Mouse (Mus musculus): ENCODE data around the gene Tubb2b. TPM values are rescaled to one million over a fixed set of nuclear protein-coding genes. Genes with fewer than 3 reads are reported as not detected.
A peak's percentile ranks its signal among the peaks of the same experiment; 100 is the strongest.

Gene Tubb2b
- polyA plus RNA-seq (2015; fragmentation: Nextera tagmentation; extraction: Ambion mirVana) = 34.5 and 37.3 TPM in 2 replicates

DNA sequence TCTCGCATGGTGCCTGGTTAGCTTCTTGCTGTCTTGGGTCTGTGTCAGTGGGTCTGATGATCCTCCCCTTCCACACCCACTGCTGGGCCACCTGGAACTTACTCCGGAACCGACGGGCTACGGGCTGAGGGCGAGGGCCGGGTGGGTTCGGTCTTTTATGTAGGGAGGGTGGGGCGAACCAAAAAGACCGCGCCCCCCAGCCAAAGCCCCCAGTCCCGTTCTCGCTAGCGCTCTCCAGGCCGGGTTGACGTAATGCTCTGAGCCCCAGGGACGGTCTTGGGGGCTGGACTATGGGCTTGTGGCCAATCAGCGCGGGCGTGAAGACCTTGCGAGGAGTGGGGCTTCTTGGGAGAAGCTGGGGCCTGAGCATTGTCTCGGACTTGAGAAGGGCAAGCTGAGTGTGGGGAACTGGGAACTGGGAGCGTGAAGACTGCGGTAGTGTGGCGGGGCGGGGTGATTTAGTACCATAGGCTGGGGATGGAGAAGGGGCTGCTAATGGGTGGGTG, at the start of gene Tubb2b:
Gene Tubb2b, minus strand, starts transcription at position 241 of the 506 bp plus-strand sequence.
- DNase-seq (ENCODE audit: low spot score) = peak; percentile 90

GRCm38 (mm10) chr13:34174025-34174424, 43.8 kb upstream of the Tubb2b start:
- no peak for DNase-seq (ENCODE audit: low spot score)

GRCm38 (mm10) chr13:34163304-34163975, 33.2 kb upstream of the Tubb2b start:
- no peak for DNase-seq (ENCODE audit: low spot score)

DNA sequence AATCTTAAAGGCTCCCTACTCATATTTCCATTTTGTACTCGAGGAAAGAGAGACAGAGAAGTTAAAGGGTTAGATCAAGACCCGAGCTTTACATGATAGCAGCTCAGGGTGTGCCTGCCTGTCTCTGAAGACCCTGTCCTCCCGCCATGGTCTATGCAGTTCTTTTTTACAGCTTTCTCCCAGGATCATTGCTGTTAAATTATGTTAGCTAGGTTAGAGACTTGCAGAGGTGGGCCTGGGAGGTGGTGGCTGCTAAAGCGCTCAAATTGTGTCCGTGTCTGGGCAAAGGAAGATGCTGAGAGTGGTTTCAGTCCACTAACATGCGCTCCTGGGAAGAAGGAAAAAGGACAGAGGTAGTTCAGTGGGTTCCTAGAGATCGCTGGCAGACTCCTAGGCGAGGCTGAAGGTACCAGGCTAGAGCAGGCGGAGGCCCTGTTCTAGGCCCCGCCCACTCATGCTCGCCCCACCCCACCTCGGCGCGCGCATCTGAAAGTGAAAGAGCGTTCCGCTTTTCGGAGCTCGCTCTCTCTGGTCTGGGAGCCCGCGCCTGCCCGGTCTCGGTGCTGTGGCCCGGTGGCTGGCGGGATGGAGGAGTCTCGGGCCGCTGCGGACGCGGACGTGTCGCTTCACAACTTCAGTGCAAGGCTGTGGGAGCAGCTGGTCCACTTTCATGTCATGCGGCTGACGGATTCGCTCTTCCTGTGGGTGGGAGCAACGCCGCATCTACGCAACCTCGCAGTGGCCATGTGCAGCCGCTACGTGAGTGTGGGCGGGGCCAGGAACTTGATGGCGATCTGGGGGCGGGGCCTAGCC, 32.4 kb upstream of the Tubb2b start, which contains the start of gene Psmg4:
Gene Psmg4, plus strand, starts transcription at position 474 of the 813 bp plus-strand sequence.
- DNase-seq (ENCODE audit: low spot score) = peak; percentile 91

DNA sequence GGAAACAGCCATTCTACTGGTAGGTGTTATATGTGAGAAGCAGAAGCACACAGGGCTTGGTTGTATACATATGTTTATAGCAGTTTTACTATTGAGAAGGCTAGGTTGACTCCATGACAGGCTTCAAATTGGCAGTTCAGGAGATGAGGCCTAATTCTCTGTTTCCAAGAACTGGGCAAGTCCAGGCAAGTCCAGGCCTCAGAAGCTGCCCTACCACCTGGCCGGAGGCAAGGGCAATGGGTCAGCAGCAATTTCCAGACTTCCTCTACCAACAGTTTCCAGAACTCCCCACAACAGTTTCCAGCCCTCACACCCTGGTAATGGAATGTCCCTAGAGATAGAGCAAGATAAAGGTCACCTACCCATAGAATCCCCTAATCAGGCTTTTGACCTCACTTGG, 29.7 kb upstream of the Tubb2b start:
- DNase-seq (ENCODE audit: low spot score) = no peak

- DNase-seq (ENCODE audit: low spot score) = no peak
Observed at GRCm38 (mm10) chr13:34157596-34158157, 27.4 kb upstream of the Tubb2b start.

DNA sequence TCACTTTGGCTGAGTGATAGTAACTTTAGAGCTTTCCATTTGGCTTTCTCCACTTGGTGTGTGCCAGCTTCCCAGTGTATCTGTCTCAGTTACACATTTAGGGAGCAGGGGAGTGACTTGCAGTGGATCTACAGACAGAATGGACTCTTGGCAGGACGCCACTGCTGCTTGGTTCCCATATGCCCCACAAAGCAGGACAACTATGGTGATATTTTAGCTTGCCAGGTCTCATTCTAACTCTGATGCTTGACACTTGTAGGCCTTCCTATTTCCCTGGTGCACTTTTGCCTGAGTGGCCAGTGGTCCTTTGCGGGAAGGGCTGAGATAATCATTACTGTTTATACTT, 26.5 kb upstream of the Tubb2b start:
- no peak for DNase-seq (ENCODE audit: low spot score)

- DNase-seq (ENCODE audit: low spot score) = no peak
Observed at GRCm38 (mm10) chr13:34156133-34156839, 26.0 kb upstream of the Tubb2b start.

GRCm38 (mm10) chr13:34154931-34155272, 24.6 kb upstream of the Tubb2b start:
- peak; percentile 77 for DNase-seq (ENCODE audit: low spot score)

DNA sequence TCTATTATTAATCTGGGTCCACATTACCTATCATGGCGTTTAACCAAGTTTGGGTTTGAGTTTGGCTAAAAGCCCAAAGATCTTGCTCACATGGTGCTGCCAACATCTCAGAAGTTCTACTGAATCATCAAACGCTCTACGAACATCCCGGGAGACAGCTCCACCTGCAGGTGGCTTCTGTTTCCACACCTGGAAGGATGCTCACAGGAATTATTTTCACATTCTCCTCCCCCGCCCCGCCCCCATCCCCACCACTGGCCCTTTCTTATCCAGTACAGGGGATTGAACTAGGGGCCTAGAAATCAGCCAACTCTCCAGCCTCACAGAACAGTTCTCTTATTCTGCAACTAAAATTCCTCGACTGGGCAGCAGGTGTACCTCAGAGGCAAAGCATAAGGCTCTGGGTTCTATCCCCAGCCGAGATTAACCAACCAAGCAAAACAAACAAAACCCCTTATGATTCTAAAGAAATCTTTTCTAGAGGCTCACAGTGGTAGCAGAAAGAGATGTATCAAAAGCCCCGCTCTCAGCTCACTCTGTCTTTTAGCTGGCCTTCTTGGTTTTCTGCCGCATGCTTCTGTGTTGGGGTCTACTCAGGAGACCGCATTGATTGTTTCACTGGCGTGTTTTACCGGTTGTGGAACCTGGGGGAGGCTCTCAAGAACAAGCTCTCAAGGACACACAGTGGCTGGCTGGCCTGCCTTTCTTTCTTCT, 24.1 kb upstream of the Tubb2b start:
- peak; percentile 89 for DNase-seq (ENCODE audit: low spot score)

DNA sequence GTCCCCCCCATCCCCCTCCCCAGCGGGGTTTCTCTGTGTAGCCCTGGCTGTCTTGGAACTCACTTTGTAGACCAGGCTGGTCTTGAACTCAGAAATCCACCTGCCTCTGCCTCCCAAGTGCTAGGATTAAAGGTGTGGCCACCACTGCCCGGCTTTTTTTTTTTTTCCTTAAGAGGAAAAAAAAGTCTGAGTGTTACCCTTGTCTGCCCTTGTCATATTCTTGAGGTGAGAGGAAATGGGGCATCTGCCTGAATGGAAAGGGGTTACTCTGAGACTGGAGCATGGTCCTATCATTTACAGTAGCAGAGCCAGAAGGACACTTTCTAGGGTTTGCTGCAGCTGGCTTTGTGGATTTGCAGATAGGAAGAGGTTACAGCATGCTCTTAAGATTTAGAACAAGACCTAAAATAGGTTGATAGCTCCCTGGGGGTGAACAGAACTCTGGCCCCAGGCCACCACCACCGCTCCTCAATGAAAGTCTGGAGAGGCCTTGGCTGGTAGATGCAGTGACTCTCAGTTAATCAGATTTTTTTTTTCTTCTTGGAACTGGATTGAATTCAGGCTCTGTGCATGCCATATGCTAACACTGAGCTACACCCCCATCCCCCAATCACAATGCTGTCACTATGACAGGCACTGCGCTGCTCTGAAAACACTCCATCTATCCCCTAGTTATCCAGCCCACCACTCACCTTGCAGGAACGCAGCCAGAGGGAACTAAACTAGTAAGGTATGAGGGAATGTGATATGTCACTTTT, 23.2 kb upstream of the Tubb2b start:
- no peak for DNase-seq (ENCODE audit: low spot score)

GRCm38 (mm10) chr13:34152695-34153094, 22.4 kb upstream of the Tubb2b start:
- no peak for DNase-seq (ENCODE audit: low spot score)

GRCm38 (mm10) chr13:34151425-34151824, 21.2 kb upstream of the Tubb2b start:
- DNase-seq (ENCODE audit: low spot score) = no peak

DNA sequence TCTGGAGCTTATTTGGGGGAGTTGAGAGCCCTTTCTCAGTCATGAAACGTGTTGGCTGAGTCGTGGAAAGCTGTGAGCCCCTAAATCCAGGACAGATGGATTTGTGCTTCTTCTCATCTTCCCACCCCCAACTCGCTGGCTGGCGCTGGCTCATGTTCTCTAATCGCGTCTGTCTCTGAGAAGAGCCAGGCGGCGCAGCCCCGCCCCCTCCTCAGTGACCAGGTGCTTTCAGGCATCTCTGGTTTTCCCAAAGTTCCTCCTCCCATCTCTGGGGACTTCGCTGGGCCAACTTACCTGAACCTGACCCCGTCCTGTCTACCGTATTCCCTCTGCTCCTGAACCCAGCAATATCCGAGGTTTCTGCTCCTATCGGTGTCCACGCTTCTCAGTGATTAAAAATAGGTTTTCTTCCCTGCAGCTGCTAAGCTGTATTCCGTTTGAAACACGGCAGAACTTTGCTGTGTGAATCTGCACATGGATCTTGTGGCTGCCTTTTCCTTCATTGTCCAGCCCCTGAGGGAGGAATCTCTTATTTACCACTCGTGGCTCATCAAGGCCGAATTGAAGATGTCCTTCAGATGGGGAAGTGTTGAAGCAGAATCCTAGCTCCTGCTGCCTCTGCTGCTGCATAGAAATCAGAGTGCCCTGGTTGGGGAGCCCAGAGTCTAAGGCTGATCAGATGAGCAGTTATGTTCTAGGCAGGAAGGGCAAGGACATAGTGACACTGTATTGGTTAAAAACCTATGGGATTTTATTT, 20.2 kb upstream of the Tubb2b start:
- no peak for DNase-seq (ENCODE audit: low spot score)

- no peak for DNase-seq (ENCODE audit: low spot score)
Observed at GRCm38 (mm10) chr13:34149463-34150176, 19.4 kb upstream of the Tubb2b start.

DNA sequence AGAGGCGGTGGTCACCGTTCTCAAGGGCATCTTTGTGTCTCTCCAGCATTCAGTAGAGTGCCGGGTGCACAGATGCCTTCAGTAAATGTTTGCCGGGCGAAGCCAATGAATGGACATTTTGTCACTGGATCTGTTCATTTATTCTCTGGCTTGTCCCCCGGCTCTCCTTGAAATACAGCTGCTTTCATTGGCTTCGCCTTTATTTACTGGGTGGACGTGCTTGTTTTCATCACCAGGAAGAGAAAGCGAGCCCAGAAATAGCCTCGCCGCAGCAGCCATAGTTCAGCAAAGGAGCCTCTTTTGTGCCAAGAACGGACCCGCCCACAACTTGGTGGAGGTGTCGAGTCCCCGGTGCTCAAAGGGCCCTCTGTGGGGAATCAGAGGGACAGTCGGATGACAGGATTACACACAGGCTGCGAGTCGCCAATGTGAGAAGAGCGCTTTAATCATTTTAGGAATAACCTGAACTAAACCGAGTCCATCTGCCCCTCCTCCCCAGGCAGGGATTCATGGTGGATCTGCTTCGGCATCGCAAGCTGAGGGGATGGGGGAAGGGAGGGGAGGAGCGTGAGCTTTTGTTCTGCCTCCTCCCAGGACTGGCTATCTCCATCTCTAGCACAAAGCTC, 18.6 kb upstream of the Tubb2b start:
- DNase-seq (ENCODE audit: low spot score) = peak; percentile 50

- DNase-seq (ENCODE audit: low spot score) = no peak
Observed at GRCm38 (mm10) chr13:34148181-34148580, 17.9 kb upstream of the Tubb2b start.

- peak; percentile 65 for DNase-seq (ENCODE audit: low spot score)
Observed at GRCm38 (mm10) chr13:34146916-34147315, 16.6 kb upstream of the Tubb2b start.
